Mouse (Mus musculus) thymus, postnatal 0 days (tissue): Measurements from ENCODE around the gene Tepp. TPM values are rescaled to one million over a fixed set of nuclear protein-coding genes. Genes with fewer than 3 reads are reported as not detected.

Experiments used
- DNase-seq: peaks from one replicate; pipeline ENCODE4 v3.0.0-alpha.2; 2015; ENCODE audit warnings: low spot score
- polyA plus RNA-seq: library from polyadenylated mRNA; unstranded; fragments of >200 nt; fragmentation: Nextera tagmentation; extraction: Ambion mirVana; gene quantifications from 2 replicates; pipeline ENCODE4 v1.2.1, GENCODE M21; 2015

Tepp gene
- polyA plus RNA-seq: 2.7 and 2.8 TPM in 2 replicates

DNA sequence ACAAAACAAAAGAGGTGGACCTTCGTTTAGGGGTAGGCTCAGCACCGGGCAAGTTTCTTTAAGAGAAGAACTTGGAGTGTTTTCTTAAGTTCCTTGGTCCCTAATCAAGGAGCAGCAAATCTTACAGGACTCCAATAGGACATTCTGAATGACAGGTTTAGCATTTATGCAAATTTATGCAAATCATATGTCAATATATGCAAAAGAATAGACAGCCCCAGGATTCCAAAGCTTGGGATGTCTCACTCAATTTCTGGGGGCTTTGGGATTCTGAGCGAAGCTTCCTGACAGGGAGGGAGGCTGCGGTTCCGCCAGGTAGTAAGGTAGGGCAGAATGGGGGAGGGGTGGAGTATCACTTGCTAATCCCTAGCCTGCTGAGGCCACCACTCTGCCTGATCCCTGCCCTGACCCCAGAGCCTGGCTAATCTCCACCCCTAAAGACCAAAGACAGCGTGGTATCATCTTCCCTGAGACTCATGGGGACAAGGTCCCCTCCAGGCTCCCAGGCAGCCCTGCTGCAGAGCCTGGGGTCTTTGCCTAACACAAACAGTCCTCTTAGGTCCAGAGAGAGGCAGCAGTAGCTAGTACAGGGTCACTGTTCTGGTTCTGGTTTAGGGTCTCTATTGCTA is at the start of gene Tepp:
Gene Tepp (plus strand): TSS at position 225 of the 629 bp plus-strand sequence.
- no peak for DNase-seq

DNA sequence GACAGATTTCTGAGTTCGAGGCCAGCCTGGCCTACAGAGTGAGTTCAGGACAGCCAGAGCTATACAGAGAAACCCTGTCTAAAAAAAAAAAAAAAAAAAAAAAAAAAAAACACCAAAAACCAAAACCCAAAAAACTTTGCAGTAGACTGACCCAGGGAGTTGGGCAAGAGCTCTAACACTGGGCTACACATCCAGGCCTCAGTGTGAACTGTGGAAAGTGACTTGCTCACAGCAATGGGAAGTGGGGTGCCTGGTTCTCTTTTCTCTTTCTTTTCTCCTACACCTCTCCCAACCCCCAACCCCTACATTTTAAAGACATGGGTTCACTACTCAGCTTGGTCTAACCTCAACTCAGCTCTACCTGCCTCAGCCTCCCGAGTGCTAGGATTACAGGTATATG is 48.2 kb upstream of the Tepp start:
- no peak for DNase-seq

DNA sequence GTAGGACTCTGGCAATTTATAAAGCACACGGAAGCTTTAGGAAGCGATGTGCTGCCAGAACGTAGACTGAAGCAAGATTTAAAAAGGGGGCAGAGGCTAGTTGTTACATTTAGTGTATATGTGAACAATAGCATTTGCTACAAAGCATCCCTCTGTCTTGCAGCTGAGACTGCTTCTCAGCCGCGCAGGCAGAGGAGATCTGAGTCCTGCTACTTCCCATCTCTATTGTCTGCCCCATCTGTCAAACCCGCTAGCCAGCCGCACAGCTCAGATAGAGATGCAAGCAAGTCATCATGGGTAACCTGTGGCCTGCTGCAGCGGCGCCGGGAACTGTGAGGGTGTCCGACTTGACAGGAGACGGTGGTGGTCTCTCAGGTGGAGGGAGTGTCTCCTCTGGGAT is 39.9 kb upstream of the Tepp start:
- DNase-seq: no peak

DNA sequence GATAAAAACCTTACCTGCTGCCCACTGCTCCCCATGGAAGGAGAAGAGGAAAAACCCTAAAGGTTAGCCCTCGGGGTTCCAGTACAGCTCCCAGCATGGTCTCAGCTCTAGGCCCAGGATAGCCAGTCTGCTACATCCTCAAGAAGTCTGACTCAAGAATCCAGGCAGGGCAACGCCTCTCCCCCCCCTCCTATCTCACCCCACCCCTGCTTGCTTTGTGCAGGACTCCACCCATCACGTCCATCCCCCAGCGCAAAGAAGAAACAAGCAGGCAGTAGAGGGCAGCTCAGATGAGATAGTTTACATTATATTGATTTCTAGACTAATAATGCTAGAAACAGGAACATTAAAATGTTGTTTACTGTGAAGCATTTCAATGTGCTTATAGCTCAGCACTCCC is 38.5 kb upstream of the Tepp start:
- no peak for DNase-seq

DNA sequence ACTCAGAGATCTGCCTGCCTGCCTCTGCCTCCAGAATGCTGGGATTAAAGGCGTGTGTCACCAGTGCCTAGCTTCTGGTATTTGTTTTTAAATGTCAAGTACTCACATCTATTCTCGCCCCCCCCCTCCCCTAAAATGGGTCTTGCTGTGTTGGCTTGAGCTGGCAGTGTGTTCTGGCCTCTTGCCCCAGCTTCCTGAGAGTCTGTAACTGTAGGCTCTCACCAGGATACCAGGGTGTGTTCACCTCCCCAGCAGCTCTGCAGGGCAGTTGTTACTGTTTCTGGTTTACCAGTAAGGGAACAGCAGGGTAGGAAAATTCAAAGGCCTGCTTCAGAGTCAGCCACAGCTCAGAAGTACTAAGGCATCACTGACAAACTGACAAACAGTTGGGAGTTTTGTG is 37.5 kb upstream of the Tepp start:
- DNase-seq: no peak

DNA sequence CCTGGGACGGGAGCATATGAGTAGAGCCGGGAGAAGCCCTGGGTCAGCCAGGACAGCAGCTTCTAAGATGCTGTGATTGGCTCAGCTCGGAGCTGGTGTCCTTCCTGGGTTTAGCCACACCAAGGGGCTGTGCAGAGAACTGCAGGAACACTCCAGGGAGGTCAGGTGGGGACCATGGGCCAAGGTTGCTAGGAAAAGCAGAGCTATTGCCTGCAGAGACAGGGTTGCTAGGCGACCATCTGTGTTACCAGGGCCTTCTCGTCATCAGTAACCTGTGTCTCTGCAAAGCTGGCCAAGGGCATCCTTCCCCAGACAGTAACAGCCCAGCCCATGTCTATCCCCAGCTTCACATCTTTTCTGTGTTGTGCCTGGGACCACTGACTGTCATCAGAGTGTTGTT is 28.9 kb upstream of the Tepp start:
- DNase-seq: no peak

- no peak for DNase-seq
Measured at GRCm38 (mm10) chr8:95289066-95289650, 21.2 kb upstream of the Tepp start.

DNA sequence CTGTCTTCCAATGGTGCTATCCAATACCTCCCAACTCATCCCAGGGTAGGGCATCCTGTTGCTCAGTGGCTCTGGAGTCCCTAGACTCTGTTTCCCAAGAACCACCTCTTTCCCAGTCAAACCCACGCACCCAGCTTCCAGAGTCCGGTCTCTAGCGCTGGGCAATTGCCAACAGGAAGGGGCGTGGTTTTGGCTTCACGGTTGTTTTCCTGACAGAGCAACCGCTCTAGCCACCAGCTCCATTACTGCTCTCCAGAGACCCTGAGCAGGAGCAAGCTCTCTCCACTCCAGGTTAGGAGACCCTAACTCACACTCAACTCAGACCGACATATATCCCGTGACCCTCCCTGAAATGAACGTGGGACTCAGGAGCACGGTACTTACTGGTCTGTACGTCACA is 17.2 kb upstream of the Tepp start:
- DNase-seq: no peak

GRCm38 (mm10) chr8:95293891-95294290 is 16.5 kb upstream of the Tepp start:
- DNase-seq: no peak

DNA sequence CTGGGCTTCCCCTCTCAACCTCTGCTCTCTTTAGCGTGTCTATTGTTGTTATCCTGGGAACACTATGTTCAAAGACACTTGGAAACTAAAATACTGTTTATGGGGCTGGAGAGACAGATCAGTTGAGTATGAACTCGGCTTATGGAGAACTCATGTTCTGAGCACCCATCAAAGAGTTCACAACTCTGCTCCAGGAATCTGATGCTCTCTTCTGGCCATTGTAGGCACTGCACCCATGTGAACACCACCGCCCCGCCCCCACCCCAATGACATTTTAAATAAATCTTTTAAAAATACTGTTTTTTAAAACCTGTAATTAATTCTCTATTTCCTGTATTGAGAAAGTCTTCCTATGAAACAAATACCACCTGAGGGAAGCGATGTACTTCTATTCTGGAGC is 8.0 kb upstream of the Tepp start:
- DNase-seq: peak; percentile 69

GRCm38 (mm10) chr8:95305526-95305925 is 4.8 kb upstream of the Tepp start:
- DNase-seq: no peak

DNA sequence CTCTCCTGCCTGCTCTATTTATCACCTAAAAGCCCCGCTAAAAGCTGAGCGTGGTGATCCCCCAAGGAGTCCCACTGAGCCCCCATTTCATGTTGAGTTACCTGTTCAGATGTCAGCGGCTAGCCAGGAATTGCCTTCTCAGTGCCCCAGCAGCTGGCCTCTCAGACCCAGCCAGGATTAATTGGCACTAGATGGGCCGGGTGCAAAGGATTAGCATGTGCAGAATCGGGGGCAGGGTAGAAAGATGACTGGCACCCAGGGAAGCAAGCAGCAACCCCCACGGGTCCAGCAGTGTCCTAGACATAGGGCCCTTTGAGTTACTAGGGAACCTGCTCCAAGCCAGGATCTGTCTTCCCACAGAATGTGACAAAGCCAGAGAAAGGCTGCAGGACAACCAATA is 3.9 kb upstream of the Tepp start, which contains the start of gene Cngb1:
Gene Cngb1 (minus strand): TSS at position 155 of the 400 bp plus-strand sequence.
- DNase-seq: no peak

DNA sequence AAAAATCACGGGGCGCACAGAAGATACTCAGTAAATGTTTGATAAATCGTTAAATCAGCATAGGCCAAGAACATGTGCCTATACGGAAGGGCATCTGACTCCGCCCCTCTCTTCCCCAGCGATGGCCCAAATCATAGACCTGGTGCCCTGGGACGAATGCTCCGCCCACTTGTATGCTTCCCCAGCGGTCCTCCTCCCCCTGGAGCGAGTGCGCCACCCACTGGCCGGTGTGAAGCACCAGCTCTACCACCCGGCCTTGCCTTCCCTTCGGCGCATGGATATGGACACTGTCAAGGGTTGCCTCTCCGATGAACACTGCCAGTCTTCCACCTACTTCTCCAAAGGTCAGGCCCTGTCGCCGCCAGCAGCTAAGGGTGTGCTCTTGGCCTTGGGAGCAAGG is 2.5 kb downstream of the Tepp start:
- DNase-seq: no peak

DNA sequence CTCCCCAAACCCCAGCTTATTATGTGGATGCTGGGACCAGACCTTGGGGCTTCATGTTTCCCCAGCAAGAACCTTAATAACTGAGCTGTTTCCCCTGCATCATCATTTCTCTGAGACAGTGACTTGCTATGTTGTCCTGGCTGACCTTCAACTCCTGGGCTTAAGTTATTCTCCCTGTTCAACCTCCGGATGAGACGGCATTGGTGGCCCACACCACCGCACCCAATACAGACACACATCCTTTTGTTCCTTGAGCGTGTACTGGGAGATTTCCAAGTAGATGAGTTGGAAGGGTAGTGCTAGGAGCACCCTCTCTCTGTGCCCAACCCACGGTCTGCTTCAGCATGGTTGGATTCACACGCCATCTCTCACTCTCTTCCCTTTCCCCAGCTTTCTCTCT is 3.5 kb downstream of the Tepp start:
- DNase-seq: no peak

GRCm38 (mm10) chr8:95314707-95315106 is 4.3 kb downstream of the Tepp start:
- no peak for DNase-seq

- no peak for DNase-seq
Measured at GRCm38 (mm10) chr8:95315350-95315749, 5.0 kb downstream of the Tepp start.

- DNase-seq: peak; percentile 73
Measured at GRCm38 (mm10) chr8:95320224-95321139, 10.1 kb downstream of the Tepp start.

GRCm38 (mm10) chr8:95323201-95323600 is 12.8 kb downstream of the Tepp start:
- no peak for DNase-seq

- DNase-seq: no peak
Measured at GRCm38 (mm10) chr8:95324646-95325045, 14.3 kb downstream of the Tepp start.

DNA sequence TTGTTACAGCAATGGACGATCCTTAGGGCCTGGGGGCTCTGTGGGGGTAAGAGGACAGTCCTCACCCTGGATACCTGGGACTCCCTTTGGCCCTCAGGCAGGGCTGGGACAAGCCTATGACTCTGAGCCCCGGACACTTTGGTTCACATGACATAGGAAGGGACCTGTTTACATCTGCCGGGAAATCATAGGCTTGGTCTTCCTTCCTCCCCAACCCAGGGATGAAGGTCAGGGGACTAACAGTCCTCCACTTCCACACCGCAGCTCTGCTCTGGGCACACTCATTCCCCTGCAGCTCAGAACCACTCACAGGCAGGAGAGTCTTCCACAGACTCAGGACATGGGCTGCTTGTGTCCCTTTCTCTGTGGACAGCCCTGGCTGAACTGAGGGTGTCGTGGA is 16.5 kb downstream of the Tepp start:
- DNase-seq: no peak

GRCm38 (mm10) chr8:95327866-95328465 is 17.6 kb downstream of the Tepp start:
- DNase-seq: no peak

GRCm38 (mm10) chr8:95330367-95330766 is 20.0 kb downstream of the Tepp start:
- DNase-seq: no peak
